Mouse (Mus musculus) testis, adult 2 months (tissue): ENCODE results near the gene Abcb6. TPM values are rescaled to one million over a fixed set of nuclear protein-coding genes. Genes with fewer than 3 reads are reported as not detected.

ENCODE experiments used
- H3K27ac ChIP-seq: fragments of 200-500 bp; 2 replicates; pipeline ENCODE4 v1.5.1; 2012; ENCODE audit warnings: low read depth, low read length; ENCODE audit not compliant: control insufficient read depth, insufficient read depth
- H3K27me3 ChIP-seq: fragments of 200-500 bp; 2 replicates; pipeline ENCODE4 v1.6.1; 2012; ENCODE audit warnings: mild to moderate bottlenecking, low read length, moderate library complexity; ENCODE audit not compliant: control insufficient read depth, insufficient read depth
- H3K36me3 ChIP-seq: fragments of 200-500 bp; 2 replicates; pipeline ENCODE4 v1.6.1; 2012; ENCODE audit warnings: mild to moderate bottlenecking, low read length; ENCODE audit not compliant: control insufficient read depth, insufficient read depth
- H3K4me1 ChIP-seq: fragments of 200-500 bp; 2 replicates; pipeline ENCODE4 v1.6.1; 2012; ENCODE audit warnings: low read length; ENCODE audit not compliant: control insufficient read depth, insufficient read depth
- H3K4me3 ChIP-seq: fragments of 200-500 bp; 2 replicates; pipeline ENCODE4 v1.5.1; 2012; ENCODE audit warnings: low read depth, mild to moderate bottlenecking, low read length, moderate library complexity, mixed read lengths; ENCODE audit not compliant: control insufficient read depth
- CTCF ChIP-seq: fragments of 200-500 bp; IDR thresholded peaks from 2 replicates; pipeline ENCODE4 v1.5.1; 2012; ENCODE audit warnings: low read depth, mild to moderate bottlenecking, inconsistent platforms, low read length, moderate library complexity; ENCODE audit not compliant: control insufficient read depth, insufficient read depth, insufficient replicate concordance
- POLR2A ChIP-seq: fragments of 200-500 bp; IDR thresholded peaks from 2 replicates; pipeline ENCODE4 v1.6.1; 2012; ENCODE audit warnings: low read depth, mild to moderate bottlenecking, inconsistent platforms, low read length, moderate library complexity; ENCODE audit not compliant: control insufficient read depth
- polyA plus RNA-seq: library from polyadenylated mRNA; depleted of rRNA; stranded (reverse); fragments of >200 nt; gene quantifications from 2 replicates; pipeline ENCODE4 v1.2.3, GENCODE M21; 2012

The Abcb6 gene
- polyA plus RNA-seq, 1 experiment, result 34.2 TPM

DNA sequence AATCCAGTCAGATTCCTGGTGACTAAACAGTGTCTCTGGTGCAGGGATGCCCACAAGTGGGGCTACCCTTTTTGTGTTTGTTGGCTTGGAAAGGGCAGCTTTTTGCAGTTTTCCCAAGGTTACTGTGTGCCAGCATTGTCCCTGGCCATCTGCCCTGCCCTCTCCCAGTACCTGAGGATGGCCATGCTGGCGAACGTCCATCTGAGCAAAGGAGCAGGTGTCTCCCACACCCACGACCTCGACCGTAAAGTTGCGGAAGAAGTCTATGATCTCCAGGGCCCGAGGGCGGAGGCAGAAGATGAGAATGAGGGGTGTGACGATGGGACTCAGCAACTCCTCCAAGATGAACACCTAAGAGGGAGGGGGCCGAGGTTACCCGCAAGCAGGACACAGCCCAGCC lies 5.3 kb upstream of the Abcb6 start:
- peaks cover 4% of the 10 kb centered on the region; the same call in 1 of the 2 replicates for H3K4me1 ChIP-seq
- TF ChIP-seq POLR2A (no peak), CTCF (no peak)
- no peak overlapping the region for H3K4me3 ChIP-seq
- H3K27ac ChIP-seq, result no peak overlapping the region
- peaks cover 3% of the 10 kb centered on the region for H3K36me3 ChIP-seq
- no peaks in the 10 kb centered on the region for H3K27me3 ChIP-seq

DNA sequence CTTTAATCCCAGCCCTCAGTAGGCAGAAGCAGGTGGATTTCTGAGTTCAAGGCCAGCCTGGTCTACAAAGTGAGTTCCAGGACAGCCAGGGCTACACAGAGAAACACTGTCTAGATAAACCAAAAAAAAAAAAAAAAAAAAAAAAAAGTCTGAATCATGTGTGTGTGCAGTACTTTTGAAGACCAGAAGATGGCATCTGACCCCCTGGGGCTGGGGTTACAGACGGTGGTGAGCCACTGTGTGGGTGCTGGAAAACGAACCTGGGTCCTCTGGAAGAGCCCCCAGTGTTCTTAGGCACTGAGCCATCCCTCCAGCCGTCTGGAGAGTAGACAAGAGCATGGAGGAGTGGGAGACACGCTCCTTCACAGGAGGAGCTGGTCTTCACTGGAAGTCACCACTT lies 2.0 kb upstream of the Abcb6 start:
- Histone ChIP-seq H3K36me3 (peaks cover under 1% of the 10 kb centered on the region; the same call in 1 of the 2 replicates), H3K4me3 (no peak overlapping the region), H3K27me3 (no peaks in the 10 kb centered on the region), H3K27ac (no peak overlapping the region), H3K4me1 (peaks cover 11% of the 10 kb centered on the region)
- TF ChIP-seq POLR2A, result no peak
- TF ChIP-seq CTCF, result 0 out of 2 replicates have a peak, but pooled peaks have one; percentile 9

DNA sequence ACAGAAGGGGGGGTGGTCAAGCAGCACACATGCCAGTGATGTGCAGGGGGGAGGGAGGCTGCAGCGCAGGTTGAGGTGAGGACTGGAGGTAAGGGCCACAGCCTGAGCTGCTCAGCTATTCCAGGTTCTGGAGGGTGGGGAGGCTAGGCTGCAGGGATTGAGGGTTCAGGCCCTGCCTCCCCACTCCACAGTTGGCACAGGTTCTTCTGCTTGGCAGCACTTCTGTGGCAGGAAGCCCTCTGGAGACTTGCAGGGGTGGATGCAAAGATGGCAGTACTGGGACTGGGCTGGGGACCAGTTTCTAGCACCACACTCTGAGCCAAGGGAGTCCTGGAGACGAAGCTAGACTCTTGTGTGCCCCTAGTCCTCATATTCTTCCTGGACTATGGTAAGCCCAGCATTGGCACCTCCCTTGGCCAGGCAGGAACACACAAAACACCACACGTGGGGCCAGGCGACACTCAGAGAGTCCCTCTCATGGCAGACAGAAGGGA lies 1.2 kb upstream of the Abcb6 start:
- Histone ChIP-seq H3K4me1 (peaks cover 11% of the 10 kb centered on the region), H3K27ac (no peak overlapping the region), H3K36me3 (no peaks in the 10 kb centered on the region; the same call in 1 of the 2 replicates), H3K4me3 (no peak overlapping the region), H3K27me3 (no peaks in the 10 kb centered on the region)
- TF ChIP-seq CTCF (no peak), POLR2A (no peak)

DNA sequence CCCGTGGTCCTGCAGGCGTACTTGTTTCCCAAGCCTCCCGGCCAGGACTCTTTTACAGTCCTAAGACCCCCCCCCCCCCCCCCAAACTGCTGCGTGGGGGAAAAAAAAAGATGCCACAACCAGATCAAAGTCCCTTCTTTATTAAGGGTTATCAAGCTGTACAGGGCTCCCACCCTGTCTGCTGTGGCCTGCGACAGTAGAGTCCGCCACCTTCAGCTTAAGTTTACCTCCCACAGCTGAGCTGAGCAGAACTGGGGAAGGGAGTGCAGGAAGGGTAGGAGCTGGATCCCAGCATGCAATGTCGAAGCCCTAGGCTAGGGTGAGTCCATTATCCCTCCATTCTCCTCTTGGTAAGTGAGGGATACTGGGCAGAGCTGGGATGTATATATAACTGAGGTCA lies 549 bp upstream of the Abcb6 start:
- no peaks in the 10 kb centered on the region; the same call in 1 of the 2 replicates for H3K36me3 ChIP-seq
- peaks cover 11% of the 10 kb centered on the region for H3K4me1 ChIP-seq
- H3K27me3 ChIP-seq, result no peaks in the 10 kb centered on the region
- H3K4me3 ChIP-seq, result no peak overlapping the region
- no peak overlapping the region for H3K27ac ChIP-seq
- TF ChIP-seq CTCF, result no peak

DNA sequence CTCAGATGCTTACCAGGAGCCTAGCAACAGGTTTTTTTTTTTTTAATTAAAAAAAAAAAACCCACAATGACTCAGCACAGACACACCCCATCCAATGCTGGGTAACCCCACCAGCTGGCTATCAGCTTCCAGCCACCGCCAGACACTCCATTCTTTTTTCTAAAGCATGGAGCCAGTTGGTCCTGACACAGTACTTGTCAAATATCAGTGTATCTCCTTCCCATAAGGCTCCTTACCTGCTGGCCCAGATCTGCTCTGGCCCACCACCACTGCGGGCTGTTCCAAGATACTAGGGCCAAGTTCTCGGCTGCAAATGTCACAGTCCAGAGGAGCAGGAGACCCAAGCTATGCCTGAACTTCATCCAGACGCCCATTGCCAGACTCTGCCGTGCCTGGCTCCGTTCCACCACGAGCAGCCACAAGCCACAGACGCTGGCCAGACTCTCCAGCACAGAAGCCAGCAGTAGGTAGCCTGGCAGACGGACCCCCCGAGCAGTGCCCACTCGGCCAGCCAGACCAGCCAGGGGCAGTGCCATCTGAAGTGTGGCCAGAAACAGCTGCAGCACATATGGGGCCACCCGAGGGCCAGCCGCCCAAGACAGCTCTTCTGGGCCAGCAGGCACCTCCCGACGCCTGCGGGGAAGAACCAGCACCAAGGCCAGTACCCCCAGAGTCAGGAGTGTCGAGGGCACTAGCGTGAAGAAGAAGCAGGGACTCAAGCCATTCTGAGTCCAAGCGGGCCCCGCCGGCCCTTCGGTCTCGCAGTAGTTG lies 673 bp downstream of the Abcb6 start:
- peak overlapping the region; percentile 39 for H3K27ac ChIP-seq
- TF ChIP-seq POLR2A (no peak), CTCF (no peak)
- H3K27me3 ChIP-seq, result no peaks in the 10 kb centered on the region
- H3K4me1 ChIP-seq, result peaks cover 11% of the 10 kb centered on the region
- peak overlapping the region; percentile 77 for H3K4me3 ChIP-seq
- H3K36me3 ChIP-seq, result no peaks in the 10 kb centered on the region

DNA sequence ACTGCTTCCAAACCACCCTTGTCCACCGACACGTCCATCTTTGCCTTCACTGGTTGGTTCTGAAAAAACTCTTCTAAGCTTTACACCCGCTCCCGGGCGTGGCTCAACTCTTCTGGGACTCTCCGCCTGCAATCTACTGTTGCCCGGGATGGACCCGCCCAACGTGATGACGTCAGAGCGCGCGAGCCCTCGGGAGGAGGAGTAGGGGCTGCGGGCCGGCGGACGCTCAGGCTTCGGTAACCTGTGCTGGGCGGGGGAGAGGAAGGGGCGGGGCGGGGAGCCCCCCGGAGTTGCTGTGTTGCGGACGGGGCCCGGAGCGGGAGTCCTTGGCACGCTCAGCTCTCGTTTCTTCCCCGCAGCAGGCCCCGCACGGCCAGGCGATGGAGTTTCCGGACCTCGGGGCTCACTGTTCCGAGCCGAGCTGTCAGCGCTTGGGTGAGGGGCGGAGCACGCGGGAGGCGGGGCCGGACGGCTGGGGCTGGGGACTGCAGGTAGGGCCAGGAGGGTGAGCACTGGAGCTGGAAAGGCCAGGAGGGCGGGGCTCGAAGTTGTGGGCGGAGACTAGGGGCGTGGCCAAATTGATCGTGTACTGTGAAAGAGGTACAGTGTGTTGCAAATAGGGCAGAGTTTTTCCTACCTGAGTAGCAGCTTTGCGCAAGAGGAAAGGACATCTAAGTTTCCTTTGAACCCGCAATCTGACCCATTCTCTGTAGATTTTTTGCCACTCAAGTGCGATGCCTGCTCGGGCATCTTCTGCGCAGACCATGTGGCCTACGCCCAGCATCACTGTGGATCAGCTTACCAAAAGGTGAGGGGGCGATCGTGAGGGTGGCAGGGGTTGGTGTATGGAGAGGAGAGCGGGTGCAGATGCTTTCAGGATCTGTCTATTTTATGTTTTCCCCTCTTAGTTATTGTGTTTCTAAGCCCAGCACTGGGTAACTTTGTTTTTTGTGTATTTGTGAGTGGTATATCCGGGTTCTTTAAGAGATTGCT lies 11.4 kb downstream of the Abcb6 start, which contains the start of gene Zfand2b:
Gene Zfand2b (plus strand): TSS at position 175 of the 993 bp plus-strand sequence.
- no peaks in the 10 kb centered on the region for H3K27me3 ChIP-seq
- H3K36me3 ChIP-seq, result no peaks in the 10 kb centered on the region; the same call in 1 of the 2 replicates
- peaks cover 9% of the 10 kb centered on the region for H3K4me1 ChIP-seq
- peak within 1 kb of the TSS; percentile 88 for H3K4me3 ChIP-seq
- TF ChIP-seq CTCF (no peak), POLR2A (peak; percentile 78)
- H3K27ac ChIP-seq, result peak within 1 kb of the TSS; percentile 73

DNA sequence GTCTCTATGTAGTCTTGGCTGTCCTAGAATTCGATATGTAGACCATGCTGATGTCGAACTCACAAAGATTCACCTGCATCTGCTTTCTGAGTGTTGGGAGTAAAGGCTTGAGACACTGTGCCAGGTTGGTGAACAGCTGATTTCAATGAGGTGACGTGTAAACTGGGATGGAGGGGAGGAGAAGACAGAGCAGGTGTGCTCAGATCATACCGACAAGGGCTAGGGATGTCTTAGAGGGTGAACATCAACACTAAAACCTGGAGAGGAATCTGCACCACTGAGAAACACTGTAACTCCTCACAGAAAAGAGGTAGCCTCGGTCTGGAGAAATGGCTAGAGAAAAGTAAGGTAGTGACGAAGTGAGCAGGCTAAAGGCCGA lies 12.1 kb downstream of the Abcb6 start:
- Histone ChIP-seq H3K27ac (peak overlapping the region; percentile 73), H3K36me3 (no peaks in the 10 kb centered on the region; the same call in 1 of the 2 replicates), H3K4me1 (peaks cover 9% of the 10 kb centered on the region), H3K4me3 (peak overlapping the region; percentile 88), H3K27me3 (no peaks in the 10 kb centered on the region)
- TF ChIP-seq POLR2A (no peak), CTCF (no peak)
